Mouse (Mus musculus): ENCODE data around the gene Arhgap27. TPM values are rescaled to one million over a fixed set of nuclear protein-coding genes. Genes with fewer than 3 reads are reported as not detected.
A peak's percentile ranks its signal among the peaks of the same experiment; 100 is the strongest.
"Not testable (repeated sequence)": the region's sequence is repeated elsewhere in the genome, so short reads cannot be mapped to it uniquely, and the experiment has no call there.

Arhgap27 gene
- polyA plus RNA-seq, 1 experiment = 22.3 TPM

DNA sequence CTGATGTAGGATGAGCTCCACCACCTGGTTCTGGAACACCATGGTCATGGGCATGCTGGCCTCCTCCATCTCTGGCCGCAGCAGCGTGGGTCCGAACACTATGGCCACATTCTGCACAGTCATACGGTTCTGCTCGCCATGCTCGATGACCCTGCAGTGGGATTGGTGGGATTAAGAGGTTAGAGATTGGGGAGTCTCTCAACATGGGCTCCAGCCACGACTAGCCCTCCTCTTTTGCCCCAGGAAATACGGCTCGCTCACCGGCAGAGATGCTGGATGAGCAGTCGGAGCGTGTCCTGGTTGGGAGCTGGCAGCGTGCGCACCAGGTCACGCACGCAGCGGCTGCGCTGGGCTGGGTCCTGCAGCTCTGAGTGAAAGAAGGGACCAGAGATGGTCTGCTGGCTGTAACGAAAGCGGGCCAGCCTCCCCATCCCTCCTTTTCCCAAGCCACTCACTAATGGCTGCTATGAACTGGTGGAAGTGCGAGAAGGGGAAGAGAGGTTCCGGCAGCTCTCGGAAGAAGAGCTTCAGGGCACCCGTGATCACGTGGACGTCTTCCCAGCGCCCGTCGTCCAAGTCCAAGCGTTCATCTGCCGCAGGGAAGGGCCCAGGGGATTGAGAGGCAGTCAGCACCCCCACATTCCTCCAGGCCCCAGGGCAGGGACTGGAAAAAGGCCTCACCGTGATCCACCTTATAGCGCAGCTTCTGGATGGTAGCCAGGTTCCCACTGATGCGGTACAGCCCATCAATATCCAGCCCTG lies 30.4 kb downstream of the Arhgap27 start:
- DNase-seq (ENCODE audit: low spot score) = no peak

DNA sequence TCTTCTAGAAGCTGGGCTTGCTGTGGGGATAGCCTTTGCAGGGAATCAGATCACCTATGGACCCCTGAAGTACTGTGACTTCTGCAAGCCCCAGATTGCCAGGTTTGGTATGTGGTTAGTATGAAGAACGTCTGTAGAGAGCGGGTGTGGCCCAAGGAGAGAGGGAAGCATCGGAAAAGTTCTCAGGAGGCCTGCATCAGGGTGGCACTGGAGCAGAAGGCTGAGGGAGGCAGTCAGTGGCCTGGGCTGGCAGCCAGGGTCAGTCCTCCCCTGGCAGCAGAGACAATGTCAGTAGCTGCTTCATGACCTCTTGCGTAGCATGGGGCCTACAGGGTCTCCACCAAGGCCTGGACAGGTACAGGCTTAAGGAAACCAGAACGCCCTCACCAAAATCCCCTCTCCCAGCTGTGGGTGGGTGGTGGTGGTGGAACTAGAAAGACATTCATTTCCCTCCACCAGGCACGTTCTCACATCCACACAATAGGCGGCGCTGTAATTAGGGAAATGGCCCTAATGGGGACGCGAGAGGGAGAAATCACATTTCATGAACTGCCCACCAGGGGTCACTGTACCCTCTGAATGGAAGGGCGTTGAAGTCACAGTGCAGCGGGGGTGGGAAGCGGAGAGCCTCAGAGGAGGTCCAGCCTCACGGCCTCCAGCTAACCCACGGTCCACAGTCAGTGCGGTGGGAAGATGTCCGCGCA lies 31.2 kb downstream of the Arhgap27 start:
- no peak for DNase-seq (ENCODE audit: low spot score)

DNA sequence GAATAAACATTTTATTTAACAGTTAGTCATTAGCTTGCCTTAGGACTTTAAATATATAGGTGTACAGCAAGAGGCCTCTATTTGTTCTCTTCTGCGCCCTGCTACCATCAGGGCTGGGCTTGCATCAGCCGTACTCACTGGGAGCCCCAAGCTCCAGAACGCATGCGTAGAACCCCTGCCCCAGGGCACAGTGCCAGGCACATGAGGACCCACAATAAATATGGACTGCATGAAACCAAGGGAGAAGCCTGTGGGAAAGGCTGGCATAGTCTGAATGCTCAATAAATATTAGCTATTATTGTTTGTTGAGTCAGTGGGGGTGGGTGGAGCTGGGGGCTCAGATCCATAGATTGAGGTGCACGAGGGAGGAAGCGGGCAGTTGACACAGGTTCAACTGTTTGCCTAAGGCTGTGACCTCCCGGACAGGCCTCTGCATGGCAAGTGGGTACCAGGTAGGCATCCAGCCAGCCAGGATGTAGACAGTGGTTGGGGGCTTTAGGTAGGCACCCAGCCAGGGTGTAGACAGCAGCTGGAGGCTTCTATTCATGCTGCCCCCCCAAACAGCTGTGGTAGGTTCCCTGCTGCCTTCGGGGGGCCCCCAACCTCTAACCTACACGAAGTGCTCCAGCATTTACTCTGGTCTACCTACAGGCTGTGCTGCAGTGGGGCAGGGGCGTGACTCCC lies 31.8 kb downstream of the Arhgap27 start:
- no peak for DNase-seq (ENCODE audit: low spot score)

DNA sequence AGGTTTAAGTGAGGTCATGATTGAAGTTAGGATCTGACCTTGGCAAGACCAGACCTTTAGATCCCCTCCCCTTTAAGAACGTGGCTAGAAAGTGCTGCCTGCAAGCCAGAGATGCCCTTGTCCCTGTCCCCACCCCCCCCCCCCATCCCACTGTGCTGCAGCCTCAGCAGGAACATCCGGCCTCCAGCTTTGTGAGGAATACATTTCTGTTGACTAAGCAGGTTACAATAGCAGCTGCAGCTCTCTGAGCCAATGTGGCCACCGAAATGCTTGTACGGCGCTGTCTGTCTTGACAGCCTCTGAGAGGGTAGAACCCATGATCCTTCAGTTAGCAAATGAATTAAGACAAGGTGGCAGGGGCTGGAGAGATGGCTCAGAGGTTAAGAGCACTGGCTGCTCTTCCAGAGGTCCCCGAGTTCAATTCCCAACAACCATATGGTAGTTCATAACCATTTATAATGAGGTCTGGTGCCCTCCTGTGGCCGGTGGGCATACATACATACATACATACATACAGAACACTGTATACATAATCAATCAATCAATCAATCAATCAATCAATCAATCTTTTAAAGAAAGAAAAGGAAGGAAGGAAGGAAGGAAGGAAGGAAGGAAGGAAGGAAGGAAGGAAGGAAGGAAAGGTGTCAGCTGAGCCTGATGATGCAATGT lies 32.7 kb downstream of the Arhgap27 start:
- DNase-seq (ENCODE audit: low spot score) = no peak

DNA sequence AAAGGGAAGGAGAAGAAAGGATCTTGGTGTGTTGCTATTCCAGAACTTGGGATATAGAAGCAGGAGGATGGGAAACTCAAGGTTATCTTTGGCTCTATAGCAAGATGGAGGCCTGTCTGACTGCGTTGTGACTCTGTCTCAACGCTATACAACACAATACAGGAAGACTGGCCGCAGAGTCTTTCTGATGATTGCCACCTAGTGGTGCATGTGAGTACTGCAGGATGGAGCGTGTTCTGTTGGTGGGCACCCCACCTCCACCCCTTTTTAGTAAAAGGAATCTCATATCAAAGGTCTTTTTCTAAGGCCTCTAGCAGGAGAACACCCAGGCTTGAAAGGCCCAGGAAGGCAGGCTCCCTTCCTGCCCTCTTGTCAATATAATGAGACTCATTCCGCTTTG lies 36.5 kb downstream of the Arhgap27 start:
- peak; percentile 51 for DNase-seq (ENCODE audit: low spot score)

DNA sequence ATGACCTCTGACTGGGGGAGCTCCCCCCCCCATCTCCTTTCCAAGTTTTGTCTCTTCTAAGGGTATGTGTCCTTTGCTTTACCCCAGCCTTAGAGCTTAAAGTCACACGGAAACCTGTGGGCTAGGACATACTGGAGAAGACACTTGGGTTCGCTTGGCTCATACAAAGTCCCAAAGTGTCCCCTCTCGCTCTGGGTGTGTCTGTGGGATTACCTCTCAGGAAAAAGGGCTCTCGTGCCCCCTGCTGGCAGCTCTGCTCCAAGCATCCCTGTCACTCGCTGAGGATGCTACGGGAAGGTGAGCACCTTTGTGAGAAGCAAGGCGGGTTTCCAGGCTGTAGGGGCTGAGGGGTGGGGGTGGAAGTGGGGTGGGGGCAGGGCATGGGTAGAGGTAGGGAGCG lies 38.3 kb downstream of the Arhgap27 start:
- DNase-seq (ENCODE audit: low spot score) = peak; percentile 53

DNA sequence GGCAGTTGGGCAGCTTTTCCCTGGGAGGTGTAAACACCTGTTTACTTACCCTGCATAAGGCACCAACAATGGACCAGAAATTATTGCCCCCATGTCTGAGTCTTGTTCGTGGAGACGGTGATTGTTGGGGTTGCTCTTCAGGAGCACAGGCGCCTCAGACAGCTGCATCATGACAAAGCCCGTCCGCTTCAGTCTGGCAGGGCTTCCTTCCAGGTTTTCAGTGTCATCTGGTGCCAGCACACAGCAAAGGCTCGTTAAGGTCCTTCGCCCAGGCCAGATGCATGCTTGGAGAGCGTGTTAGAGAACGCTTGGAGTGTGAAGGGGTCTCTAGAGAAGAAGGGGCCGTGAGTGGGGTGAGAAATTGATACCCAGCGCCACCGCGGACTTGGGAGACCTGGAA lies 38.8 kb downstream of the Arhgap27 start:
- no peak for DNase-seq (ENCODE audit: low spot score)

DNA sequence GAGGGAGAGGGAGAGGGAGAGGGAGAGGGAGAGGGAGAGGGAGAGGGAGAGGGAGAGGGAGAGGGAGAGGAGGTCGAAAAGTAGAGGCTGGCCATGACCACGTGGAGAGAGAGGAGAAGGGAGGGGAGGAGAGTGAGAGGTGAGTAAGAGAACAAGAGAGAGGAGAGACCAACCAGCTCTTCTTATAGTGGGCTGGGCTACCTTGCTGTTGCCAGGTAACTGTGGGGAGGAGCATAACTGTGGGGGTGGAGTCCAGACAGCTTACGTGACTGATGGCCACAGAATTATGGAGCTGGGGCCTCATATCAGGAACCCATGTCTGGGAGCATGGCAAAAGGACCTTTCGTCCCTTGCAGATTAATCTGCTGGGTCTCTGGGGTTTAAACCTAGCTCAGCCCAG lies 40.7 kb downstream of the Arhgap27 start:
- DNase-seq (ENCODE audit: low spot score) = not testable (repeated sequence)

DNA sequence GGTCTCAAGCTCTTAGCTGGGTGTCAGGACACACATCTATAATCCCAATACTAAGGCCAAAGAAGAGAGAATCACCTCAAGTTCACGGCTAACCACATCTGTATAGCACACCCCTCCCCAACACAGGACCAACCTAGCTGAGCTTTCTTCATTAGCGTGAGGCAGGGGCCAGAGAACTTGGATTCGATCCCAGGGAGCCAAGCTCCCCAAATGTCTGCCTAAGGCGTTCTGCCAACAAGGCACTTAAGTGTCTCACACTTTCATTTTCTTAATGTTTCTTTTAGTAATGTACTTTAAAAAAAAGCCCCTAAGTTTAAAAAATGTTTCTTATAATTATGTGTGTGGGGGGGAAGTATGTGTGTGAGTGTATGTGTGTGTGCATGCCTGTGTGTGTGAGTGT lies 42.8 kb downstream of the Arhgap27 start:
- DNase-seq (ENCODE audit: low spot score) = no peak

DNA sequence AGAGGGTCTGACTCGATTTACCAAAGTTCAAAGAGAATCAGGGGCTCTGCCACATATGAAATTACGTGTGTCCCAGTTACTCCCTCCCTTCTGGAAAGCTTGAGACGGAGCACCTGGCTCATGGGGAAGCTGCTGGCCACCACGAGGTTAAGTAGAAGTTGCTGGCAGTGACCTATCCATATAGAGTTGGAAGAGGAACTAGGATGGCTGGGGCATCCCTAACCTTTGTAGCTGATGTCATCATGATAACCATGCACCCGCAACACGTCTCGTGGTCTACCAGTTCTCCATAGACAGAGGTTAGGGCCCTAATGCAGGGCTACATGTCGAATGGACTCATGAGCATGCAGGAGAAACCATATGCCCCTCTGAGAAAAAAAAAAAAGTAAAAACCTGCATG lies 43.3 kb downstream of the Arhgap27 start:
- no peak for DNase-seq (ENCODE audit: low spot score)

DNA sequence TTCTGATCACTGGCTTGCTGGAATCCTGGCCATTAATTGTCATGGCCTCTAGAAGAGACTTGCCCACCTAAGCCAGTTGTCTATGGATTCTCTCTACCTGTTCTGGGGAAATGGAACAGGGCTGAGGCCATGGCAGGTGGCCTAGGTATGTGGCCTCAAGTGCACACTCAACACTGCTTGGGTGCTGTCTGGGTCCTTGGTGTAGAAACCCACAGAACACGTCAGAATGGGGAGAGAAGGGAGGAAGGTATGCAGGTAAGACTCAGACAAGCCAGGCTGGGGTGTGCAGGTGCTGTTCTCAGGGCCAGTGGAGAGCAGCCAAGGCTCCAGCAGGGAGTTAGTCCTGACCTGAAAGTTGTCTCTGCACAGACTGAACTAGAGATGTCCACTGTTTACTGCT lies 45.5 kb downstream of the Arhgap27 start:
- DNase-seq (ENCODE audit: low spot score) = no peak

DNA sequence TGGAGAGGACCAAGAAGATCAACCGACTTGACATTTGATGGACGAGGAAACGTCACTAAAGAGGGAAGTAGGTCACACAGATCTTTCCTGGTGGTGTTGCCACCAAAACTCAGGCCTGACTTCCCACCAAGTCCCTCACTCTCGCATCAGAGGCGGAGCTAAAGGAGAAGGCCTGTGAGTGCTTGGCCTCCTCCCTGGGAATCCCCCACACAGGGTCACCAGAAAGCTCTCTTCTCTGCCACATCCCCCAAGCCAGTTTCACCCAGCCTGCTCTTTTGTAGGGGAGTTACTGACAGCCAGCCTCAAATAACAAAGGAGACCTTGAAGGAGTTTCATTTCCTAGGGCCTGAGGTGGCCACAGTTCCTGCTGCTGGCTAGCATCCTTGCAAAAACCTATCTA lies 48.1 kb downstream of the Arhgap27 start:
- DNase-seq (ENCODE audit: low spot score) = no peak

DNA sequence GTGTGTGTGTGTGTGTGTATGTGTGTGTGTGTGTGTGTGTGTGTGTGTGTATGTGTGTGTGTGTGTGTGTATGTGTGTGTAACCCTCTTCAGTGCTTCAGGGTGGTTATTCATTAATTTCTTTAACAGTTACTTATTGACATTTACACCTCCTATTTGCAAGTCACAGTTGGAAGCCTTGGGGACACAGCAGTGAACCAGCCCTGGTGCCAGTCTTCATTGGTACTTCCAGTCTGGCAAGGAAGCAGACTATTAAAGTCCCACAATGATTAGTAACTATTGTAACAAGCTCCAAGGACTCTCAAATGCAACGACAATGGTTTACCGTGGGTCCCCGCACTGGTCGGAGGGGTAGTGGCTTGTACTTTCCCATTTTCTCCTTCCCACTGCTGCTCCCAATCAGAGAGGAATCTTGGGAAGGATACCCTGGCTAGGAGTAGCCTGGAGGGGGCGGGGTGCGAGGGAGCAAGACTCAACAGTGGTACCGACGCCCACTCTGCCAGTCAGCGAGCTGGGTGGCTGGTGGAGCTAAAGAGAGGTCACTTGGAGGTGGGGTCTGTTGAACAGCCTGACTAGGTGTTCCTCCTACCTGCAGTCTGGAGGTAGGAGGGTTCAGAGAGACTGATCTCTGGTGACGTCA lies 48.6 kb downstream of the Arhgap27 start:
- no peak for DNase-seq (ENCODE audit: low spot score)

DNA sequence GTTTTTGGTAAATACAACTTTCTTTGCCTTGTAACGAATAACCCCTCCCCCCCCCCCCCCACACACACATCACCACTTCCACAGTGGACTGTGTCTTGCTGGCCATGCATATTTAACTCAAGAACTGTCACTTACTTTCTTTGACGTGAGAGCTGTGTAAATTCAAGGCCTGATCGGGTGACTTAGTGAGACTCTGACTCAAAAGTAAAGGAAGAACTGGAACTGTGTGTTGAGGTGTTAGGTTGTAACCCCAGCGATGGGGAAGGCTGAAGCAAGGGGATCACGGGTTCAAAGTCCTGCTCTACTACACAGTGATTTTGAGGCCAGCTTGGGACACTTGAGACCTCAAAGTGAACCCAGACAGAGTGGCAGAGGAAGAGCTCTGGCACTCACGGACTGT lies 50.0 kb downstream of the Arhgap27 start:
- DNase-seq (ENCODE audit: low spot score) = no peak

DNA sequence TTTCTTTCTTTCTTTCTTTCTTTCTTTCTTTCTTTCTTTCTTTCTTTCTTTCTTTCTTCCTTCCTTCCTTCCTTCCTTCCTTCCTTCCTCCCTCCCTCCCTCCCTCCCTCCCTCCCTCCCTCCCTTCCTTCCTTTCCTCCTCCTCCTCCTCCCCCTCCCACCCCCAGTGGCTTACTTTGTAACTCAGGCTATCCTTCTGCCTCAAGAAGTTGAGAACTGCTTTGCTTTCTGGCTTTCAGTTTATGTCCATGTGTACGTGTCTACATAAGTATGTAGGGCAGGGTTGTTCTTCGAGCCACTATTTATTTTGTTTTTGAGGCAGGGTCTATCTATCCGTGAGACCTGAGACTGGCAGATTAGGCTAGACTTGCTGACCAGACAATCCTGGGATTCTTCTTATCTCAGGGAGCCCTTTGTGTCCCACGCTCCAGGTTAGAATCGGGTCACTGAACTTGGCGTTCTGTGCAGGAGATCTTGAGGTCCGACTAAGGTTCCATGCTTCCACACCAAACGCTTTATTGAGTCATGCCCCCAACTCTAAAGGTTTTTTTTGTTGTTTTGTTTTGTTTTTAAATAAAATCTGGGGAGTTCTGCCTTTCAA lies 50.7 kb downstream of the Arhgap27 start:
- DNase-seq (ENCODE audit: low spot score) = no peak

DNA sequence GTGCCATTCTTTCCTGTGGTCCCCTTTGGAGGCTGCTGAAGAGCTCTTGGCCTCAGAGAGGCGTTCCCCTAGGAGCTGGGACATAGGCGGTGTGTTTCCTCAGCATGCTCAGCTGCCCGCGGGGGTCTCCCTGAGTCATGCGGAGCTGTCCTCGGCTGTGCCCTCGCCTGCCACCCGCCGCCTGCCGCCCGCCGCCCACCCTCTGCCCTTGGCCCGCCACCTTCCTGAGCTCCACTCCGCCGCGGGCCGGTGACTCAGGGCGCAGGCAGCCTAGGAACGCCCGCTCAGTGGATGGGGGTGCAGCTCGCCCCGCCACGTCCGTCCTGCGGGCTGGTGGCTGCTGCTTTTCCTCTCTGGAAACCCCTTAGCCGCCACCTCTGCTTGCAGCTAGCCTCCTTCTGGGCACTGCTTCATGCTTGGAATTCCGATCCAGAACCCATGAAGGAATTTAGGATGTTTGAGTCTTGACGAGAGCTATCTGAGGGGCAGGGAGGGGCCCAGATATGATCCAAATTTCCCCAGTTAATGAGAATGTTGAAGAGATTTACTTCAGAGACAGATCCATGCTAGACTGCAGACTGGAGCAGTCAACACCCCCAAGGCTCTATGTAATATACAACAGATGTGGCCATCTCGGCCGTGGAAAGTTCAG lies 51.4 kb downstream of the Arhgap27 start:
- DNase-seq (ENCODE audit: low spot score) = peak; percentile 61

DNA sequence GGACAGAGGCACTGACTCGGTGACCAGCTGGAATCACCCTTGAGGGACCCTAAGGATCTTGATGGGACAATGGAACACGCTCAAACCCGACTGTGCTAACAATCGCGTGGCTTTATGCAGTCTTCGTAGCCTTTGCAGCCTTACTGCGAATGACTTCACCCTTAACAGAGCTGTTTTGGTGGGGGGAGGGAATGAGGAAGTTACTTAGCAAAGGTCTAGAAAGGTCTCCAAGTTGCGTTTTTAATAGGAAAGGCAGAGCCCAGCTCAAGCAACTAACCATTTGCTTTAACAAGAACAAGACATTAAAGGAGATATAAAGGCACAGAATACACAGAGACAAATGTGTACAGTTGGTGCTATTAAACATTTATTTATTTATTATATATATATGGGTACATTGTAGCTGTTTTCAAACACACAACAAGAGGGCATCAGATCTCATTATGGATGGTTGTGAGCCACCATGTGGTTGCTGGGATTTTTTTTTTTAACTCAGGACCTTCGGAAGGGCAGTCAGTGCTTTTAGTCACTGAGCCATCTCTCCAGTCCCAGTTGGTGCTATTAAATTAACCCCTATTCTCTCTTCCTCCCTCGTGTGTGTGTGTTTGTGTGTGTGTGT lies 53.4 kb downstream of the Arhgap27 start:
- no peak for DNase-seq (ENCODE audit: low spot score)

DNA sequence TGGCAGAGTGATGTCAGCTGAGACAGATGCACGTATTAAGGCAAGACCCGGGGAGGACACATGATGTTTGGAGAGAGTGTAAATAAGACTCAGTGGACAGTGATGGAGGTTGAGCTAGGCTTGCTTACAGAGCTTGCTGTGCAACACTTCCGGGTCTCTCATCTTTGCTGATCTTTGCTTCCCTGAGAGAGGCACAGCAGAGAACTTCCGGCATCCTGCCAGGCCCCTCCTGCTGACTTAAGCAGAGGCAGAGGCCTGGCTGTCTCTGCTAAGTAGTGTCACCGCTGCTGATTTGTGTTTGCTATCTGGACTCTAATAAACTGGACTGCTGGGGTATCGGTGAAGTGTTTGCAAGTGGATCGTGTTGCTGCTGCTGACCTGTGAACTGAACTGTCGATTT lies 55.6 kb downstream of the Arhgap27 start:
- no peak for DNase-seq (ENCODE audit: low spot score)

DNA sequence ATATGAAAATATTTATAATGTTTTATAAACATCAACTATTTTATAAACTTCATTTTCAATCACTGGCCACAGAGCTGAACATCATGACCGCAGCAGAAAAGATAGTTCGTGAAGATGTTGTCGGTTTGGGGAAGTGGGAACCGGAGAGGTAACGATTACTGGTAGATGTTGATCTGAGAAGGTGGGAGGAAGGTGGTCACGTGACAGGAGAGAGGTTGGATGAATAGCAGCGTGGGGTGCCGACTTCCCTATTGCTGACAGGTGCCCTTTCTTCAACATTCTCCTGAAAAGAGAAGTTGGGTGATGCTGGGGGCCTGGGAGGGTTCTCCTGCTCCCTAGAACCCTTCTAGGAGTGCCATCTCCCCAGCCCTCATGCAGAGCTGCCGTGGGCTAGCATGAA lies 59.0 kb downstream of the Arhgap27 start:
- no peak for DNase-seq (ENCODE audit: low spot score)

DNA sequence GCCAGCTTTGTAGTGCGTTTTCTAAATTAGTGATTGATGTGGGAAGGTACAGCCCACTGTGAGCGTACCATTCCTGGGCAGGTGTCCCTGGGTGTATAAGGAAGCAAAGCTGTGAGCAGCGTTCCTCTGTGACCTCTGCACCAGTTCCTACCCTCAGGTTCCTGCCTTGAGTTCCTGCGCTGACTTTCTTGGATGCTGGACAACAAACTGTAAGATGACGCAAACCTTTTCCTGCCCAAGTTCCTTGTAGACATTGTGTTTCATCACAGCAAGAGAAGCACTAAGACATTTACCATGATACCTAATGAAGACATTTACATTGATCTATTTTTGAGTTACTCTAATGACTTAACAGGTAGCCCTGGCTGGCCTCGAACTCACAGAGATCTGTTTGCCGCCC lies 68.7 kb downstream of the Arhgap27 start:
- no peak for DNase-seq (ENCODE audit: low spot score)

DNA sequence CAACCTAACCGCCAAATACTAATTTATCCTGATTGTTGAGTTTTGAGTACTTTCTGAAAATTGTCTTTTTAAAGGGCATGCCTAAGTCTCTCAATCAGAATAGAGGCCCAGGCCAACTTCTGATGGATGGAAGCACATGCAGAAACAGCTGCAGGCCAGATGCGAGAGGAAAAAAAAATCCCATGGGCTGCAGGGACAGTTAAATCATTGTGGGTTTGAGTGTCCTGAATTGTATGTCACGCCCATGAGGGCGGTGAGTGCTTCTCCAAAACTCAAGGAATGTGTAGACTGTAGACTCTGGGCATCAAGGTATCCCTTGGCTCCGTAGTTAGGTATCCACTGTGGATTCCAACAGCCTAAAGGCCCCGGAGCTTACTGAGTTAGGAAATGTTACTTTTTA lies 69.4 kb downstream of the Arhgap27 start:
- no peak for DNase-seq (ENCODE audit: low spot score)
